Mouse (Mus musculus) splenic B cell, adult 2 months (primary cell): Measurements from ENCODE around the gene Clock.
A peak's percentile ranks its signal among the peaks of the same experiment; 100 is the strongest.

Experiments
- DNase-seq: peaks from one replicate; pipeline ENCODE4 v3.0.0-alpha.2; 2011; ENCODE audit warnings: low read depth, low spot score
- H3K27me3 ChIP-seq: 2 replicates; pipeline ENCODE4 v1.6.1; 2012; ENCODE audit warnings: mild to moderate bottlenecking, low read length, moderate library complexity, mixed read lengths; ENCODE audit not compliant: control insufficient read depth, poor library complexity, insufficient read depth, severe bottlenecking
- H3K36me3 ChIP-seq: 2 replicates; pipeline ENCODE4 v1.6.1; 2012; ENCODE audit warnings: mild to moderate bottlenecking, low read length, moderate library complexity, mixed read lengths; ENCODE audit not compliant: control insufficient read depth, poor library complexity, insufficient read depth, severe bottlenecking

Clock gene

DNA sequence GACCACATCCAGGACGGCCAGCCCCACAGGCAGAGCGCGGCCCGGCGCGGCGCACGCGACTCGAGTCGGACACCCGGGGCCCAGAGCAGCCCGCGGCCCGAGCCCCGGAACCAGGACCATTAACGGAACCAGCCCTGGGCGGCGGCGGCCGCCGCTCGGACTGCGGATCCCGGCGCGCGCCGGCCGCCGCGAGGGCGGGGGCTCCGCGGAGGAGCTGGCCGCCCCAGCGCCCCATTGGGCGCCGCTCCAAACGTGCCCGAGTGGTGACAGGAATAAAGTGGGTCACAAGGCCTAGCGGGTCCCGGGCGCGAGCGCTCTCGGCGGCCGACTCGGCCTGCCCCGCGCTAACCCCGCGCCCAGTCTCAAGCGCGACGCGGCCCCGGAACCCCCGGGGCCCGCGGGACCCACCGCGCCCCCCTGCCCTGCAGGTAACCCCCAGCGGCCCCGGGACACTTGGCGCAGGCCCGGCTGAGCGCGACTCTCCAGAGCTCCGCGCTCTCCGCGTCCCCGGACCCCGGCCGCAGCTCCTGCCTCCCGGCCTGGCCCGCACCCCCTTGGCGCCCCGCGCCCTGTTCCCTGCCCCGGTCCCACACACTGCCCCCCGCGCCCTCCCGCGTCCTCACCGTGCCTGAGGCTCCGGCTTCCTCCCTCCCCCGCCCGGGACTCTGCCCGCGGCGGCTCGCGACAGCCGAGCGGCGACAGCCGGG lies 694 bp downstream of the Clock start:
- peak; percentile 73 for DNase-seq
- Histone ChIP-seq H3K27me3 (no peaks in the 10 kb centered on the region), H3K36me3 (no peaks in the 10 kb centered on the region)

DNA sequence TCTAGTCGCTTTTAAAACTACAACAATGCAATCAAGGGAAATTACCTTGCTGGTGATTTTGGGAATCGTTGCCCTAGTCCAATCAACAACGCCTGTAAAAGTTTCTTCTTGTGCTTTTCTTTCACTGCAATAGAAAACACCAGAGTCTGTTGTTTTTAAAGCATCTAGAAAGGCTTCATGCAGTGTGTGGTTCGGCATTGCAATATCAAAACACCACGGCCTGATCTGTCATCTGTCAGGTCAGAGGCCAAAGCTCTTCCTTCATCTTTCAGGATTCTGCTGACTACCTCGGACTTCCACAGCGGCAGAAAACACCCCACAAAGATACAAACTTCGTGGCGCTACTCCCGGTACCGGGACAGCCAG lies 1.2 kb downstream of the Clock start:
- Histone ChIP-seq H3K36me3 (no peaks in the 10 kb centered on the region), H3K27me3 (no peaks in the 10 kb centered on the region)
- no peak for DNase-seq

DNA sequence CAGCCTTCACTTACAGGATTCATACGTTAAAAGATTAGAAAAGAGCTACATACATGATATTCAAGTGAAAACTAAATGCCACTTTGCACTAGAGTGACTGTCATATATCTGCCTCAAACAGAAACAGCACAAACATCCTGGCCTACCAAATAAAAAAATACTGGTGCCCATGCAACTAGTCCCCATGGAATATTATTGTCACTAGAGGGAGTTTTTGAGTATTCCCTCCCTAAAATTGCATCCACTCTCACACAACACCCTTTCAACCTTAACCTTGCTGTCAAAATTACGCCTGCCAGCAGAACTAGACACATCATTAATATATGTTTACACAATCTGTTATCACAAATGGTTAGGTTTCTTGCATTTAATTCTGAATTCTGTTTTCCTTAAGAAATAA lies 2.6 kb downstream of the Clock start:
- H3K36me3 ChIP-seq = no peaks in the 10 kb centered on the region
- no peak for DNase-seq
- H3K27me3 ChIP-seq = no peaks in the 10 kb centered on the region

- Histone ChIP-seq H3K36me3 (0 out of 2 replicates have a peak, but pooled peaks cover 1% of the 10 kb centered on the region), H3K27me3 (no peaks in the 10 kb centered on the region)
- no peak for DNase-seq
These were observed 15.3 kb downstream of the Clock start for GRCm38 (mm10) chr5:76289234-76289691.

DNA sequence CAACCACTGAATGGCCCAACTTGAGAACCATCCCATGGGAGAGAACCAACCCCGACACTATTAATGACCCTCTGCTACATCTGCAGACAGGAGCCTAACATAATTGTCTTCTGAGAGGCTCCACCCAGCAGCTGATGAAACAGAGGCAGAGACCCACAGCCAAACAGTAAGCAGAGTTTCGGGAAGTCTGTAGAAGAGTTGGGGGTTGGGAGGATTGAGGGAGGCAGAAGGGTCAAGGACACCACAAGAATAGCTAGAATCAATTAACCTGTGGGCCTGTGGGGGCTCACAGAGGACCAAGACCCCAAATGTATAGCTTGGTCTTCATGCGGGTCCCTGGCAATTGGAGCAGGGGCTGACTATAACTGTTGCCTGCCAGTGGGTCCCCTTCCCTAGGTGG lies 16.3 kb downstream of the Clock start:
- Histone ChIP-seq H3K27me3 (no peaks in the 10 kb centered on the region), H3K36me3 (0 out of 2 replicates have a peak, but pooled peaks cover 1% of the 10 kb centered on the region)
- no peak for DNase-seq

- Histone ChIP-seq H3K27me3 (no peaks in the 10 kb centered on the region), H3K36me3 (0 out of 2 replicates have a peak, but pooled peaks cover 1% of the 10 kb centered on the region)
- peak; percentile 21 for DNase-seq
These were observed 17.5 kb downstream of the Clock start for GRCm38 (mm10) chr5:76287062-76287461.

- H3K27me3 ChIP-seq = no peaks in the 10 kb centered on the region
These were observed 18.9 kb downstream of the Clock start for GRCm38 (mm10) chr5:76285699-76286098.

DNA sequence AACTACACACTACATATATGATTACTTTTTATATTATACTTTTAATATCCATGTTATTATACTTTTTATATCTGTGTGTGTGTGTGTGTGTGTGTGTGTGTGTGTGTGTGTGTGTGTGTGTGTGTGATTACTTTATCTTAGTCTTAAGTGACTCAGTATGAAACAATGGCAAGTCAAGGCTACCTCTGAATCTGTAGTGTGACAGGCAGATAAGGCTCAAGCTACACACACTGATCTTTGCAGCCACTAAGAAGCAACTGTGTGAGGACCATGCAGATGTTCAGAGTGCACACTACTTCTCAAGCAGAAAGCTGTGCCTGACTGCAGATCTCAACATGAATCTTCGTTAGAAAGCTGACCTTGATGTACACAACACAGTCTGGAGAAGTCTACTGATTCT lies 20.7 kb downstream of the Clock start:
- DNase-seq = no peak
- no peaks in the 10 kb centered on the region for H3K36me3 ChIP-seq

More at GRCm38 (mm10) chr5:76285699-76286098, 18.9 kb downstream of the Clock start:
- DNase-seq = no peak
- H3K36me3 ChIP-seq = 0 out of 2 replicates have a peak, but pooled peaks cover 1% of the 10 kb centered on the region

DNA sequence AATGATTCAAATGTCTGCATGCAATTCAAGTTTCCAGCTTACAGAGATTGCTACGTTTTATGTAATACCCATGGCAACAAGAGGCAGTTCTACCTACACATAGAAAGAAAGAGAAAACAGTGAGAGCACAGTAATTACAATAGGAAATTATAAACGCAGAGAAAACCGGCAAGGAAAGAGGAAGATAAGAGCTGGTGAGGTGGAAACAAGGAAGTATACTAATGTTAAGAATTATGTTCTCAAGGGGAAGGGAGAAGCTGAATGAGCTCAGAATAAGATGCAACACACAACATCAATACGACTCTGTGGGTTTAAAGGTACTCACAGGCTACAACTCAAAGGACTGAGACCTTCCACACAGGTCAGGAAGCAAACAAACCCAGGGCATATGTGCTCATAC lies 29.6 kb downstream of the Clock start:
- DNase-seq = peak; percentile 39
- Histone ChIP-seq H3K36me3 (no peaks in the 10 kb centered on the region), H3K27me3 (no peaks in the 10 kb centered on the region)

More for the DNA sequence above, 20.7 kb downstream of the Clock start:
- H3K27me3 ChIP-seq = no peaks in the 10 kb centered on the region

DNA sequence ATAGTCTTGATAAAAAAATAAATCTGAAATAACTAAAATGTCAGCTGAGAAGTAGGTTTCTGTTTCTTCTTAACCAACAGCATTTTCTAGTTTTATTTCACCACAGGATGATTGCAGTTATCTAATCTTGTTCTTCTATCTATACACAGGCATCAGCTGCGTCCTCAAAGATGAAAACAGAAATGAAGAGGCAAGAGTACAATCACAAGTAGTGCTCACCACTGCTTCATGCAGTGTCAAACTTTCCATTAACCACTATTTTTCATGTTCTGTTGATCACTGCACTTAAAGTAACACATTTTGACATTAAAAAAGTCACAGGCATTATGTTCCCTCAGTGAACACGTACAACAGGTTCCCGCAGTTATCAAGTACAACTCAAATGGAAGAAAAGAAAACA lies 53.6 kb downstream of the Clock start:
- DNase-seq = no peak
- H3K36me3 ChIP-seq = no peaks in the 10 kb centered on the region
- no peaks in the 10 kb centered on the region for H3K27me3 ChIP-seq

GRCm38 (mm10) chr5:76246539-76246938 lies 58.1 kb downstream of the Clock start:
- DNase-seq = no peak
- Histone ChIP-seq H3K27me3 (no peaks in the 10 kb centered on the region), H3K36me3 (peaks cover 2% of the 10 kb centered on the region; the same call in 1 of the 2 replicates)

- Histone ChIP-seq H3K27me3 (no peaks in the 10 kb centered on the region), H3K36me3 (peaks cover 2% of the 10 kb centered on the region; the same call in 1 of the 2 replicates)
- DNase-seq = no peak
These were observed 59.2 kb downstream of the Clock start for GRCm38 (mm10) chr5:76245419-76245818.

DNA sequence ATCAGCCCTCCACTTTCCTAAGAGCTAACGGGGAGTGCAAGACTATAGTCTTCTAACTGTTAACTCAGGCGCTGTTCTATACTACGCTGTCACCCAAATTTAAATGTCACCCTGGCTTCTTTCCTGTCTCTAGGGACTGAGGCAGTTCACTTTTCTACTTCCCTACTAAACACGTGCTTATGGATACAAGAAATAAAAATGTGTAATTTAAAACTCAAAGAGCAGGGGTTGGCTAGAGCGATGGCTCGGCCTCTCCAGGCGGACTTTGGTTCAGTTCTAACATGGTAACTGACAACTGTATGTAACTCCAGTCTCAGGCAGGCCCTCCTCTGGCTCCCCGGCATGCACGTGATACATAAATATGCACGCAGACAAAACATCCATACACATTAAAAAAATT lies 60.2 kb downstream of the Clock start:
- Histone ChIP-seq H3K27me3 (no peaks in the 10 kb centered on the region), H3K36me3 (peaks cover 4% of the 10 kb centered on the region)
- no peak for DNase-seq

GRCm38 (mm10) chr5:76243929-76244328 lies 60.7 kb downstream of the Clock start:
- H3K27me3 ChIP-seq = no peaks in the 10 kb centered on the region
- DNase-seq = no peak
- peaks cover 4% of the 10 kb centered on the region for H3K36me3 ChIP-seq

GRCm38 (mm10) chr5:76243274-76243673 lies 61.3 kb downstream of the Clock start:
- H3K36me3 ChIP-seq = peaks cover 4% of the 10 kb centered on the region
- DNase-seq = no peak
- H3K27me3 ChIP-seq = no peaks in the 10 kb centered on the region
